Mouse (Mus musculus) T-cell, adult 2 months (primary cell): ENCODE data around the gene Rpl14.

Source experiments
- DNase-seq: peaks from one replicate; pipeline ENCODE4 v3.0.0; 2022; ENCODE audit warnings: low spot score

The Rpl14 gene

DNA sequence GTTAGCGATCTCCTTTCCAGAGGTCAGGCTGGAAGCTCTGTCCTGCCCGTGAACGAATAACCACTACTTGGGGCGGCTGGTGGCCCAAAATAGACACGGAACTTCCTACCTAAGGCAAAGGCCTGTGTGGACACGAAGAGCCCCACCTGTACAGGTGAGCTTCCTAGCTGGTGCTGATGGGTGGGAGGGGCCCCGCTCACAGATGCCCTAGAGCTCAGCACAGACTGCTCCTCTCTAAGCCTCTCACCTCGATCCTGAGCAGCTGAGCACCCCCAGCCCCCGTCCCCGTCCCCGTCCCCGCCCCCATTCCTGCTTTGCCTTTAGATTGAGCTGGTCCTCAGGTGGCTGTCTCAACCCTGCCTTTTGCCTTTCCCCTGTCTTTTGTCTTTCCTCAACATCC lies 32.7 kb downstream of the Rpl14 start:
- no peak for DNase-seq

DNA sequence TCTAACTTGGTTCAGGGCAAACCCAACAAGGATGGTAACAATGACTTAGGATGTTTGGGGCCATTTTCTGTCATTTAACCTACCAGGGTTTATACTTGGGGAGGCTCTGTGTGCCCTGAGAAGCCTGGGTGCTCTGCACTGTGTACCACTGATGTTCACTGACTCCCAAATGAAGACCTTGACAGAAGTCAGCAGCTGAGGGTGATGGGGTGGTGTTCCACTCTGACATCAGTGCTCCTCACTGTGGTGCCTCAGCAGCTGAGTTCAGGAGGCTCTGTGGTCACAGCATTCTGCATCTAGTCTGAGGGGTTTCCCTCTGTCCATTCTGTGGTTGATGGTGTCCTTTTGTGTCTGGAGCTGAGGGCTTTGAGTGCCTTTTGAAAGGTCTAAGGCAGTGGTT lies 39.8 kb downstream of the Rpl14 start:
- DNase-seq = no peak

DNA sequence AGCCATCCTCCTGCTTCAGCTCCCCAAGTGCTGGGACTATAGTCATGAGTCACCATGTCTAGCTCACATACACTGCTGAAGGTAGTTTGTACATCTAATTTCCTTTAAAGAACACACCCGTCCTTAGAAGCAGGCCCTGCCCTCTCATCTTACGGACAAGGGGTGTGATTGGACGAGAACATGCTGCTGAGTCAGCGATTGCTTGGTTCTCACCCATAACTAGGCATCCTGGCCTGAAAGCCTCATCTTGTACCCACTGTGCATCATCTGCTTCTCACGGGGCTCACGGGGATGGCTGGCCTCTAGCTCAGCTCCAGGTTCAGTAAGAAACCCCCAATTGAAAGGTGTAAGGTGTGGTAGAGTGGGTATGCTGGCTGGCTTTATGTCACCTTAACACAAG lies 42.8 kb downstream of the Rpl14 start:
- no peak for DNase-seq

DNA sequence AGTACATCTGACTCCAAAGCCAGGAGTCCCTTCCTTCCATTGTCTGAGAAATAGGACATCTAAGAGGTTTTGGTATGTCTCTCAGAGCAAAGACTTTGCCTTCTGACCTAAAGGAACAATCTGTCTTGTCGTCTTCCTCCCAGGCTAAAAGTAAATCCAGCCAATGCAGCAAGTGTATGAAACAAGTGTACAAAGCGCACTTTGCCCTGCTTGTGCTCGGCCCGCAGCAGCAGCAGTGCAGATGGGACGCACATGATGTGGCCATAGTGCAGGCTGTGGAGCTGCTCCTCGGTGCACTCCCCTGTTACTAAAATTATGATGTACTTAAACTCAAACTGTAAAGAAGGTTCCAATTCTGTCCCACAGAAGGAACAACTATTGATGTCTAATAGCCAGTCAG lies 46.9 kb downstream of the Rpl14 start:
- no peak for DNase-seq

DNA sequence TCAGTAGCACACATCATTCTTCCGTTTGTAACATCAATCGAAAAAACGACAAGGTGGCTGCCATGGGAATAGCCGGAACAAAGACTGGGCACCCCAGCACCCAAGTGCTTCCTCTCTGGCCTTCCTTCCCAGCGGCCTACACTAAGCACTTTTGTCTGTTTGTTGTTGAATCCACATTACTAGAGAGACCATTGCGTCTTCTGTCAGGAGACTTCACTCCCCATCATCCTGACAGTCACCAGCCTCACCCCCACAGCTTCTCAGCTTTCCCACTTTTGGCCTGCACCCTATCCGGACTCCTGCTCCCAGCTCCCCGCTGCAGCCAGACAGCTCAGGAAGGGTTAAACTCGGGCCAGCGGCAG lies 48.1 kb downstream of the Rpl14 start:
- no peak for DNase-seq

DNA sequence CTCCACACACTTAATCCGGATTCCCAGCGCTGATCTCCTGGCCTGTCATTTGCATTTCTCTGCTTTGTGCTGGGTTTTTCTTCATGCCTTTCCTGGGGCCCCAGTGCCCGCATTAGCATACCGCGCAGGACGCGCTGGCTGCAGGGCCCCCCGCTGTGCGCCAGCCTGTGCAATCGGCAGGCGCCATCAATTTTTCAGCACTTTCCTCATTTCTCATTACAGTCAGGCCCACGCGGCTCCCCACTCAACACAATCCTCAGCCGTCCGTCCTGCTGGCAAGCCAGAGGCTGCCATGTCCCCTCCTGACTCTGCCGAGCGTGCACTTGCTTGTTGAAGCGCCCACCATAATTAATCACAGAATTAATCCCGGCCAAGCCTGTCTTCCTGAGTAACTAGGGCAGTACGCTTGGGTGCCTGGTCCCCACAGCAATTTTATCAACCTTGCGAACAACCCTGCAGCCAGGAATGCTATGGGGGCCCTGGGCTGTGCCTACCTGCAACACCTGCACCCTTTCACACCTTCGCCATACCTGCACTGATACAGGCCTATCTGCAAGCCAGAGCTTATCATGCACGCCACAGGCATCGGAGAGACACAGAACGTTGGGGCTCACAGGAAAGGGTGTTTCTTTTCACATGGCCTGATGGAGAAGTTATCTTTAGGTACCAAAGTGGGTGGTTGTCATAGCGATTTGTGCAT lies 48.6 kb downstream of the Rpl14 start:
- DNase-seq = no peak

DNA sequence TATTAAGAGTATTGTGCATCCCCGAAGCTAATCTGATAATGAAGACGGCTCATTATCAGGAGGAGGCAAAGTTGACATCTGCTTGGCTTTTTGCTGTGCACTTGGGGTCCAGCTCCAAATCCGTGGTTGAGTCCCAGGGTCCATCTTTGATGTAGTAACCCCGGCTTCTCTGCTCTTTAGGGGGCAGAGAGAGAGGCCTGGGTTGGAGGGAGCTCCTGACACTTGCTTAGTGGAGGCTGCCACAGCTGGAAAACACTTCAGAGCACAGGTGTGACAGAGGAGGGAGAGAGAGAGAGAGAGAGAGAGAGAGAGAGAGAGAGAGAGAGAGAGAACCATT lies 49.1 kb downstream of the Rpl14 start:
- no peak for DNase-seq
